Mouse (Mus musculus) inflammation-experienced regulatory T-cells (primary cell): ENCODE data around the gene Chil3. TPM values are rescaled to one million over a fixed set of nuclear protein-coding genes. Genes with fewer than 3 reads are reported as not detected.

ENCODE experiments used
- polyA plus RNA-seq, 2 experiments: library from polyadenylated mRNA; unstranded; fragments of 100-300 nt; shearing (Covaris generic); gene quantifications; one replicate each; pipeline ENCODE4 v1.2.1; 2017

Gene Chil3
- polyA plus RNA-seq, result under 1 TPM in 1 of 2 experiments, not detected in 1; 0.21 TPM

DNA sequence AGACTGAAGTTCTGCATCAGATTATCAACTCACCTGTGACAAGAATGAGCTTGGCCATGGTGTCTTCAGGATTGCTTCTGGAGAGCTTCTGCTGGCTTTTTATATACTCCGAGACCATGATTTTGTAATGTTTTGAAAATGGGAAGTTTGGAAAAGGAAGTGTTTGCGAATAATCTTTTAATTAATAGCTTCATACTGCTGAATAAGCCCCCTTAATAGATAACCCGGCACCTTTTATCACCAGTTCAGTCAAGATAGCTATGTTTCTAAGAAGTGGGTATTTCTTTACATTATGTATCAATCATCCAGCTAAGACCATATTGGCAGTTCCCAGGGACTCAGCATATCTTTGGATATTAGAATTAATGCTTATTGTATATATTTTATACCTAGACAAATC, at the start of gene Chil3:
TSS of gene Chil3 (minus strand) at position 101 of the 400 bp plus-strand sequence.

DNA sequence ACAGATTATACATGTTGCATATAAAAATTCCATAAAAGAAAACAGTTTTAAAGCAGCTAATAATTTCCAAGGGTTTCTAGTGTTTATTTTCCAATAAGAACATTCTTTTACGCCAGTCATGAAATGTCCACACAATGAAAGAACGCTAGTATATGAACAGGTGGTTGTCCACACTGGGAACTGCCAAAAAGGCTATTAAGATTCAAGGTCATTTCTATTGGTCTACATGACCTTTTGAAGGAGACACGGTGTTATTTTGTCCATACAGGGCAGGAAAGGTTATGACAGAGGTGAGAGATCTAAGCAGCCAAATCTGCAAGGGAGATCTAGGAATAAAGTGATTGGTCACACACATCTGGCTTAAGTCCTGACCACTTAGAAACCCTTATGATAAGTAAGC, 54.4 kb downstream of the Chil3 start, which contains the start of gene Chia1:
TSS of gene Chia1 (plus strand) at position 301 of the 400 bp plus-strand sequence.

Other genes with a start within 250 kb of the Chil3 start
- gene I830077J02Rik, start 234.9 kb downstream of the Chil3 start, polyA plus RNA-seq, result 1 to 10 TPM; 1.3 to 2.0 TPM
- gene Wdr77, start 208.2 kb downstream of the Chil3 start, polyA plus RNA-seq, result 10 to 100 TPM; 69.1 to 76.9 TPM
- 100 to 1,000 TPM; 327 to 349 TPM for gene Atp5f1, start 207.5 kb downstream of the Chil3 start, polyA plus RNA-seq
- 1 to 10 TPM; 5.0 to 5.3 TPM for gene Ovgp1, start 193.9 kb downstream of the Chil3 start, polyA plus RNA-seq
- gene Pifo, start 152.9 kb downstream of the Chil3 start, polyA plus RNA-seq, result under 1 TPM; 0.70 to 0.77 TPM
- 10 to 100 TPM in 1 of 2 experiments, 1 to 10 TPM in 1; 8.1 to 11.5 TPM for gene Chil5, start 134.8 kb downstream of the Chil3 start, polyA plus RNA-seq
- 1,000 to 10,000 TPM in 1 of 2 experiments, 1 to 10 TPM in 1; 1.7 to 2,555 TPM for gene Chia1, start 54.3 kb downstream of the Chil3 start, polyA plus RNA-seq
- under 1 TPM; 0.20 to 0.37 TPM for gene Chil4, start 51.9 kb upstream of the Chil3 start, polyA plus RNA-seq
- gene Chil6, start 238.6 kb upstream of the Chil3 start, polyA plus RNA-seq, result 1 to 10 TPM in 1 of 2 experiments, under 1 TPM in 1; 0.18 to 1.9 TPM